Mouse (Mus musculus): ENCODE data around the gene Foxi3. TPM values are rescaled to one million over a fixed set of nuclear protein-coding genes. Genes with fewer than 3 reads are reported as not detected.
A peak's percentile ranks its signal among the peaks of the same experiment; 100 is the strongest.

Foxi3 gene
- polyA plus RNA-seq, 1 experiment from 2014 or later, result not detected

- 74% methylated on average over 7 of the region's 7 CpGs for WGBS
These were observed 3.1 kb upstream of the Foxi3 start for GRCm38 (mm10) chr6:70953274-70953673.

GRCm38 (mm10) chr6:70954040-70954439, 2.3 kb upstream of the Foxi3 start:
- H3K27ac ChIP-seq (ENCODE audit: low read depth, low read length), result no peak overlapping the region
- H3K4me2 ChIP-seq (ENCODE audit: low read depth), result no peak overlapping the region
- no peaks in the 10 kb centered on the region for H3K9me3 ChIP-seq (ENCODE audit: control insufficient read depth, low read length)
- no peaks in the 10 kb centered on the region for H3K36me3 ChIP-seq (ENCODE audit: control insufficient read depth, insufficient read depth, low read length)
- H3K27me3 ChIP-seq (ENCODE audit: control insufficient read depth, insufficient read depth, low read length), result peaks cover 45% of the 10 kb centered on the region
- H3K4me3 ChIP-seq (ENCODE audit: low read depth, low read length), result no peak overlapping the region
- DNase-seq (ENCODE audit: low spot score) (peak; percentile 19), ATAC-seq (ENCODE audit: insufficient read depth, low FRiP score, low TSS enrichment) (no peak)
- H3K9ac ChIP-seq (ENCODE audit: low read length), result no peak overlapping the region
- WGBS, result 16% methylated on average over 6 of the region's 6 CpGs
- no peaks in the 10 kb centered on the region for H3K4me1 ChIP-seq (ENCODE audit: control insufficient read depth, insufficient read depth, low read length)

More at GRCm38 (mm10) chr6:70953274-70953673, 3.1 kb upstream of the Foxi3 start:
- no peak overlapping the region for H3K4me2 ChIP-seq (ENCODE audit: low read depth)
- H3K9ac ChIP-seq (ENCODE audit: low read length), result no peak overlapping the region
- peaks cover 39% of the 10 kb centered on the region for H3K27me3 ChIP-seq (ENCODE audit: control insufficient read depth, insufficient read depth, low read length)
- H3K36me3 ChIP-seq (ENCODE audit: control insufficient read depth, insufficient read depth, low read length), result no peaks in the 10 kb centered on the region
- no peak for ATAC-seq (ENCODE audit: insufficient read depth, low FRiP score, low TSS enrichment)
- no peak for DNase-seq (ENCODE audit: low spot score)
- no peaks in the 10 kb centered on the region for H3K9me3 ChIP-seq (ENCODE audit: control insufficient read depth, low read length)
- H3K4me3 ChIP-seq (ENCODE audit: low read depth, low read length), result no peak overlapping the region
- no peak overlapping the region for H3K27ac ChIP-seq (ENCODE audit: low read depth, low read length)
- H3K4me1 ChIP-seq (ENCODE audit: control insufficient read depth, insufficient read depth, low read length), result no peaks in the 10 kb centered on the region

DNA sequence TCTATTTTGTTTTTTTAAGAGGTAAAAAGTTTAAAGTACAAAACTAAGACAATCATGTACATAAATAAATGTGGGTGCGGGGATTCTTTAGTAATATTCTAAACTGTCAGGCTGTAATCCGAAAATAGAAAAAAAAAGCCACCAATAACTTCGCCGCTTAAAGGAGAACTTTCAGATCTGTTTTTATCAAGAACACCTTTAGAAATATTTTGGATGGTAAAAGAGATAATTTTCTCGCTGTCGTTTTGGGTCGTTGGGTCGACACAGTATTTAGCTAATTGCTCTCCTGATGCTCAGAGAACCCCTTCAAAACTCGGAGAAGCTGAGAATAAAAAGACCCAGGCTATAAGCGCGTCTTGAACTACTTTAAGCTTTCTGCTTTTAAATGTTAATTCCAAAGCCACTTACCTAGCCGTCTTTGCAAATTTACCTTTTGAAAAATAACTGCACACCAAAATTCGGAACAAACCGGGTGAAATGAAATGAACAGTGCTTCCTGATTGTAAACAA, 985 bp upstream of the Foxi3 start:
- Histone ChIP-seq H3K4me3 (ENCODE audit: low read depth, low read length) (no peak overlapping the region), H3K27me3 (ENCODE audit: control insufficient read depth, insufficient read depth, low read length) (peaks cover 45% of the 10 kb centered on the region), H3K4me2 (ENCODE audit: low read depth) (no peak overlapping the region), H3K4me1 (ENCODE audit: control insufficient read depth, insufficient read depth, low read length) (no peaks in the 10 kb centered on the region), H3K27ac (ENCODE audit: low read depth, low read length) (no peak overlapping the region), H3K36me3 (ENCODE audit: control insufficient read depth, insufficient read depth, low read length) (no peaks in the 10 kb centered on the region), H3K9ac (ENCODE audit: low read length) (no peak overlapping the region), H3K9me3 (ENCODE audit: control insufficient read depth, low read length) (no peaks in the 10 kb centered on the region)
- 3% methylated on average over 14 of the region's 14 CpGs for WGBS
- no peak for ATAC-seq (ENCODE audit: insufficient read depth, low FRiP score, low TSS enrichment)
- no peak for DNase-seq (ENCODE audit: low spot score)

DNA sequence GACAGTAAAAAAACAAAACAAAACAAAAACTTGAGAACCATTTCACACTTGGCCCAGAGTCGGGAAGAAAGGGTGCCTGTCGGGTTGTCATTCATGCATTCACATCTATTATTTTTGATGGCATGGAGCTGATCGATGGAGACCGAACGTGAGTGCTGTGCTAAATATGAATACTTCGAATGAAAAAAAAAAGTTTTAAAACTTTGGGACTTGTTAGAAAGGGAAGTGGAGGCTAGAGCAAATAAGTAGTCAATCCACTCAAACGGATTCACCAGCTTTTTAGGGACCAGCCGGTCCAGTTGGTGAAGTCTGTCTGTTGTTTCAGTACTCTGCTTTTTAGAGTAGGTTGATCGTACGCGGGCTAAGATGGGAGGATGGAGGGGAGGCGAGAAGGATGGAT, 490 bp upstream of the Foxi3 start:
- Histone ChIP-seq H3K4me2 (ENCODE audit: low read depth) (peak overlapping the region; percentile 81), H3K9me3 (ENCODE audit: control insufficient read depth, low read length) (no peaks in the 10 kb centered on the region), H3K4me1 (ENCODE audit: control insufficient read depth, insufficient read depth, low read length) (no peaks in the 10 kb centered on the region), H3K4me3 (ENCODE audit: low read depth, low read length) (peak overlapping the region; percentile 39), H3K9ac (ENCODE audit: low read length) (no peak overlapping the region), H3K36me3 (ENCODE audit: control insufficient read depth, insufficient read depth, low read length) (no peaks in the 10 kb centered on the region), H3K27ac (ENCODE audit: low read depth, low read length) (no peak overlapping the region), H3K27me3 (ENCODE audit: control insufficient read depth, insufficient read depth, low read length) (peaks cover 45% of the 10 kb centered on the region)
- 1% methylated on average over 12 of the region's 12 CpGs for WGBS
- no peak for ATAC-seq (ENCODE audit: insufficient read depth, low FRiP score, low TSS enrichment)
- DNase-seq (ENCODE audit: low spot score), result no peak

DNA sequence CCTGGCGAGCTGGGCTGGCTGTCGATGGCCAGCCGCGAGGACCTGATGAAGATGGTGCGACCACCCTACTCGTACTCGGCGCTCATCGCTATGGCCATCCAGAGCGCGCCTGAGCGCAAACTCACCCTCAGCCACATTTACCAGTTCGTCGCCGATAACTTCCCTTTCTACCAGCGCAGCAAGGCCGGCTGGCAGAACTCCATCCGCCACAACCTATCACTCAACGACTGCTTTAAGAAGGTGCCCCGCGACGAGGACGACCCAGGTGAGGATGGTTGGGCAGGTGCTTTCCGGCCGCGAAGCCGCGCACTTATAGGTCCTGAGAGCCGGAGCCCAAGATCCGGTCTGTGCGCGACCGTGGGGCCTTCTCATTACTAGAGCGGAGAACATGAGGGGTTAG, 605 bp downstream of the Foxi3 start:
- H3K27ac ChIP-seq (ENCODE audit: low read depth, low read length), result no peak overlapping the region
- under 1% methylated on average over 34 of the region's 34 CpGs for WGBS
- H3K9ac ChIP-seq (ENCODE audit: low read length), result no peak overlapping the region
- no peaks in the 10 kb centered on the region for H3K4me1 ChIP-seq (ENCODE audit: control insufficient read depth, insufficient read depth, low read length)
- H3K36me3 ChIP-seq (ENCODE audit: control insufficient read depth, insufficient read depth, low read length), result no peaks in the 10 kb centered on the region
- ATAC-seq (ENCODE audit: insufficient read depth, low FRiP score, low TSS enrichment) (no peak), DNase-seq (ENCODE audit: low spot score) (peak; percentile 35)
- peak overlapping the region; percentile 39 for H3K4me3 ChIP-seq (ENCODE audit: low read depth, low read length)
- H3K27me3 ChIP-seq (ENCODE audit: control insufficient read depth, insufficient read depth, low read length), result peaks cover 45% of the 10 kb centered on the region
- H3K4me2 ChIP-seq (ENCODE audit: low read depth), result peak overlapping the region; percentile 81
- no peaks in the 10 kb centered on the region for H3K9me3 ChIP-seq (ENCODE audit: control insufficient read depth, low read length)

DNA sequence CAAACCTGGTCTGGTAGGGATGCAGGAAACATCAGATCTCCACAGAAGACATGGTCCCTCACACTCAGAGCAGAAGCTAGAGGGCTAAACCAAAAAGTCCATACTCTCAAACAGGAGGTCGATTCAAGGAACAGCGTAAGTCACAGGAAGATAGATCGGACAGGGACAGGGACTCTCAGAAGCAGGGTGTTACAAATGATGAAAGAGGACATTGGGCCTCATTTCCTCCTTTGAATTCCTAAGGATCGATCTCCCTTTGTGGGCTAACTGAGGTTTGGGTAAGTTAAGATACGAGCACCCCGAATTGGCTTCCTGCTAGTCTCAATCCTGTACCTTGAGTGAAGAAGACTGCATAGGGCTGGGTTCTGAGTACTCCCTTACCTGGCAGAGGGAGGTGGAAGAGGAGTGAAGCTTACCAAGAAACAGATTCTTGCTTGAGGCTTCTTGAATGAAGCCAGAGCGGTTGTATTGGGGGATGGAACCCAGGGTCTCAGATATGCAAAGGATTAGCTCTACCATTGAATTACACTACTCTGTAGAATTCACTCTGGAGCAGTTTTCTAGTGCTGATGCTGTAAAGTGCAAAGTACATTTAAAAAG, 1.1 kb downstream of the Foxi3 start:
- Histone ChIP-seq H3K36me3 (ENCODE audit: control insufficient read depth, insufficient read depth, low read length) (no peaks in the 10 kb centered on the region), H3K27ac (ENCODE audit: low read depth, low read length) (no peak overlapping the region), H3K27me3 (ENCODE audit: control insufficient read depth, insufficient read depth, low read length) (peaks cover 45% of the 10 kb centered on the region), H3K4me2 (ENCODE audit: low read depth) (no peak overlapping the region), H3K9ac (ENCODE audit: low read length) (no peak overlapping the region), H3K9me3 (ENCODE audit: control insufficient read depth, low read length) (no peaks in the 10 kb centered on the region), H3K4me1 (ENCODE audit: control insufficient read depth, insufficient read depth, low read length) (no peaks in the 10 kb centered on the region), H3K4me3 (ENCODE audit: low read depth, low read length) (no peak overlapping the region)
- ATAC-seq (ENCODE audit: insufficient read depth, low FRiP score, low TSS enrichment) (no peak), DNase-seq (ENCODE audit: low spot score) (no peak)
- 8% methylated on average over 7 of the region's 7 CpGs for WGBS

DNA sequence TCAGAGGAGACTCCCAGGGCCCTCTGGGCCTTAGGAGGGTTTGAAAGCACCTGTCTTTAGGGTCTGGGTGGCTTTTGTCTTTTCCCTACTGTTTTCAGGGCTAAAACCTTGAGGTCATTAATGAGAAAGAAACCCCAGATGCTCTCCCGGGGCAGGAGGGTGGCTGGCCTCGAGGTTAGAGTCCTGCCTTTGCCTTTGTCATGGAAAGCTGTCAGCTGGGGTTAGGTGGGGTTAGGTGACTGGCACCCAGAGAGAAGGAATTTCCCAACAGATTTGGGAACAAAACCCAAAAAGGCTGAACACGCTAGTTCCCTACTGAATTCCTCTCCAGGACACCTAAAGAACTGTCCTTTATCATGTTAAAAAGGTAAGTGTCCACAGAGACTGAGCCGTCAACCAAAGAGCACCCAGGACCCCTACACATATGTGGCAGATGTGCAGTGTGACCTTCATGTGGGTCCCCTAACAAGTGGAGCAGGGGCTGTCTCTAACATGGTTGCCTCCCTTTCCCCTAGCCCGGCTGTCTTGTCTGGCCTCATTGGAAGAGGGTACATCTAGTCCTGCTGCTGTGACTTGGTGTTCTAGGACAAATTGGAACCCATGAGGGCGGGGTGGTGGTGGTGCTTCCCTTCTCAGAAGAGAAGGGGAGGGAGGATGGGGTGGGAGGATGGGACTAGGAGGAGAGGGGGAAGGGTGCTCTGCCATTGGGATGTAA, 7.9 kb downstream of the Foxi3 start:
- 24% methylated on average over 6 of the region's 6 CpGs for WGBS
- Histone ChIP-seq H3K36me3 (ENCODE audit: control insufficient read depth, insufficient read depth, low read length) (no peaks in the 10 kb centered on the region), H3K9ac (ENCODE audit: low read length) (no peak overlapping the region), H3K27ac (ENCODE audit: low read depth, low read length) (no peak overlapping the region), H3K4me1 (ENCODE audit: control insufficient read depth, insufficient read depth, low read length) (no peaks in the 10 kb centered on the region), H3K9me3 (ENCODE audit: control insufficient read depth, low read length) (no peaks in the 10 kb centered on the region), H3K27me3 (ENCODE audit: control insufficient read depth, insufficient read depth, low read length) (0 out of 2 replicates have a peak, but pooled peaks cover 3% of the 10 kb centered on the region), H3K4me2 (ENCODE audit: low read depth) (no peak overlapping the region), H3K4me3 (ENCODE audit: low read depth, low read length) (no peak overlapping the region)
- DNase-seq (ENCODE audit: low spot score) (no peak), ATAC-seq (ENCODE audit: insufficient read depth, low FRiP score, low TSS enrichment) (no peak)

GRCm38 (mm10) chr6:70965694-70966093, 9.4 kb downstream of the Foxi3 start:
- ATAC-seq (ENCODE audit: insufficient read depth, low FRiP score, low TSS enrichment), result no peak
- H3K4me3 ChIP-seq (ENCODE audit: low read depth, low read length), result no peak overlapping the region
- no peak for DNase-seq (ENCODE audit: low spot score)
- H3K27ac ChIP-seq (ENCODE audit: low read depth, low read length), result no peak overlapping the region
- H3K27me3 ChIP-seq (ENCODE audit: control insufficient read depth, insufficient read depth, low read length), result 0 out of 2 replicates have a peak, but pooled peaks cover 3% of the 10 kb centered on the region
- no peaks in the 10 kb centered on the region for H3K9me3 ChIP-seq (ENCODE audit: control insufficient read depth, low read length)
- H3K4me2 ChIP-seq (ENCODE audit: low read depth), result no peak overlapping the region
- H3K9ac ChIP-seq (ENCODE audit: low read length), result no peak overlapping the region
- H3K36me3 ChIP-seq (ENCODE audit: control insufficient read depth, insufficient read depth, low read length), result no peaks in the 10 kb centered on the region
- WGBS, result 30% methylated on average over 7 of the region's 7 CpGs
- no peaks in the 10 kb centered on the region for H3K4me1 ChIP-seq (ENCODE audit: control insufficient read depth, insufficient read depth, low read length)

DNA sequence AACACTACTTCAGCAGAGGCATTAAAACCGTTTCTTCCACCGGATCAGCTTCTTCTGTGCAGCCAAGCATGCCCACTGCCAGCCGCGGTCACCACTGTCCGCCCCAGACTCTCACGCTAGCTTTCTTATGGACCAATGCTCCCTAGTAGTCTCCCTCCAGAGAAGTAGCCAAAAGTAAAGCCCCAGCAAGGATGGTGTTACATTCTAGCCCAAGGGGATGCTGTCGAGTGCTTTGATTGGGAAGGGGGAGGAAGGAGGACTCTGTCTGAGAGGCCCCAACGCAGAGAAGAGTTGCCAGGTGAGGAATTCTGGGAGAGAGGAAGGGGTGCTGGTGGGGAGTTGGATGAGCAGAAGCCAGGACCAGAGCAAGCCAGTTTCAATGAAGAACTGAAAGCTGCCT, 11.1 kb downstream of the Foxi3 start:
- H3K36me3 ChIP-seq (ENCODE audit: control insufficient read depth, insufficient read depth, low read length), result no peaks in the 10 kb centered on the region
- H3K9me3 ChIP-seq (ENCODE audit: control insufficient read depth, low read length), result no peaks in the 10 kb centered on the region
- WGBS, result 0% methylated on average over 8 of the region's 8 CpGs
- ATAC-seq (ENCODE audit: insufficient read depth, low FRiP score, low TSS enrichment), result no peak
- no peak overlapping the region for H3K9ac ChIP-seq (ENCODE audit: low read length)
- 0 out of 2 replicates have a peak overlapping the region, but pooled peaks have one; percentile 6 for H3K4me3 ChIP-seq (ENCODE audit: low read depth, low read length)
- no peak overlapping the region for H3K27ac ChIP-seq (ENCODE audit: low read depth, low read length)
- H3K4me2 ChIP-seq (ENCODE audit: low read depth), result peak overlapping the region; percentile 28
- no peaks in the 10 kb centered on the region for H3K4me1 ChIP-seq (ENCODE audit: control insufficient read depth, insufficient read depth, low read length)
- DNase-seq (ENCODE audit: low spot score), result no peak
- 0 out of 2 replicates have a peak, but pooled peaks cover 3% of the 10 kb centered on the region for H3K27me3 ChIP-seq (ENCODE audit: control insufficient read depth, insufficient read depth, low read length)
